Mouse (Mus musculus) adrenal gland, adult 18-20 months (tissue): ENCODE measurements around the gene Trim31. TPM values are rescaled to one million over a fixed set of nuclear protein-coding genes. Genes with fewer than 3 reads are reported as not detected.
A peak's percentile ranks its signal among the peaks of the same experiment; 100 is the strongest.

Experiments used
- DNase-seq, 2 experiments: peaks; one replicate each; pipeline ENCODE4 v3.0.0; 2021 to 2022; ENCODE audit warnings: low spot score in 2 of 2
- total RNA-seq, 2 experiments: library from RNA; stranded (reverse); gene quantifications; 1 replicate in 1 of 2; 2 replicates in 1 of 2; pipeline ENCODE4 v1.2.3; 2021

The Trim31 gene
- total RNA-seq, 2 experiments from 2014 or later, result not detected

DNA sequence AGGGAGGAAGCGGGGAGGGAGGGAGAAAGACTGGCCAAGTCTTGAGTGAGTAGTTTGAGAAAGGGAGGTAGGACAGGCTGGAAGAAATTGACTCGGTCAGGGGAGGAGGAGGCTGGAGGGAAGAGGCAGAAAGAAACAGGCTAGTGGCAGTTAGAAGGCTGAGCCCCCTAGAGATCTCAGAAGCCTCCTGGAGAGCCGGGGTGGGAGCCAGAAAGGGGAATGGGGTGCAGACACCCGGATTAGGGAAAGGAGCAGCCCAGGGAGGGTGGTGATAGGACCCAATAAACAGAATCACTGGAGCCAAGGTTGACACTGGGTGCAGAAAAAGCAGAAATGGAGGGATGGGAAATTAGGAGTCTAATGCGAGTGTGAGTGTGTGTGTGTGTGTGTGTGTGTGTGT lies 45.8 kb downstream of the Trim31 start:
- no peak for DNase-seq

DNA sequence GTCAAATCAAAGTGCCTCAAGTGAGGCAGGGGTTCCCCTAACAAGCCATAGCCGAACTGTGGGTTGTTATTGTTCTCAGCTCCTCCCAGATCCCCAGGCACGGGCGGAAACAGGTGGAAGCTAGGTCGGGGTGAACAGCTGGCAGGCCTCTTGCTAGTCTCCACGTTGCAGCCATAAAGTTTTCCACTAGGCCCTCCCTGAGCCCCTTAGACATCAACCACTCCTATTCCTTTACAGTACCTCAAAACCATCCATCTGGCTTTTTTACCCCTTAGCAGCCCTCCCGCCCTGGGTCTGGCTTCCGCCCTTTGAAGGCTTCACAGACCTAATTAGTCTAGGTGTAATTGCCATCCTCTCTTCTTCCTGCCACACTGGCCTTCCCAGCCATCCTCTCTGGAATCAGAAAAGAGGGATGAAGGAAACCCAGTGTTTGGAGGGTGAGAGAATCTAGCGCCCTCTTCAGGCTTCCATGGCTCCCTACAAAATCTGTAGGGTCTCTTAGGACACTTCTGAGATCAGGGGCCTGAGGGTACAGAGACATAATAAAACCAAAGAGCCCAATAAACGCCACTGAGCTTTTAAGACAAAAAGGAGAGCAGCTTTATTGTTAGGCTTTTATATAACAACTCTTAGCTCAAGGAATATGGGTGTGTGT lies 46.3 kb downstream of the Trim31 start:
- DNase-seq, result no peak

DNA sequence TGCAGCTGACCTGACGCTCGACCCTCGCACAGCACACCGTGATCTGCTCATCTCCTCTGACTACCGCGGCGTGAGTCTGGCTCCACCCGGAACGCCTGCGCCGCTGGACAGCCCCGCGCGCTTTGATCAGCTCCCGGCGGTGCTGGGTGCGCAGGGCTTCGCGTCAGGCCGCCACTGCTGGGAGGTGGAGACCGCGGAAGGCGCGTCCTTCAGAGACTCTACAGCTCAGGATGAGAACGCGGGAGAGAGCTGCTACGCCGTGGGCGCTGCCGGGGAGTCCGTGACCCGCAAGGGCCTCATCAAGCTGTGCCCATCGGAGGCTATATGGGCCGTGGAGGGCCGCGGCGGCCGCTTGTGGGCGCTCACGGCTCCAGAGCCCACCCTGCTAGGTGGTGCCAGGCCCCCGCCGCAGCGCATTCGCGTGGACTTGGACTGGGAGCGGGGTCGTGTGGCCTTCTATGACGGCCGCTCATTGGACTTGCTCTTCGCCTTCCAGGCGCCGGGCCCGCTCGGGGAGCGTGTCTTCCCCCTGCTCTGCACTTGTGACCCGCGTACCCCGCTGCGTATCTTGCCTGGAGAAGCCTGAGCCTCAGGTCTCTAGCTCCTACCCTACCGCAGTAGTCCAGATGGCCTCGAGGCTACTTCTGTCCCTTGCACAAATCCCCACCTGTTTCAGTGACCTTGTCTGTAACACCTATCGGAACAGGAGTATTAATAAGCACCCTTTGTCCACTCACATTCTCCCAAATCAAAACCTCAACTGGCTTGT lies 49.3 kb downstream of the Trim31 start:
- peak; percentile 64 to 69 for DNase-seq

DNA sequence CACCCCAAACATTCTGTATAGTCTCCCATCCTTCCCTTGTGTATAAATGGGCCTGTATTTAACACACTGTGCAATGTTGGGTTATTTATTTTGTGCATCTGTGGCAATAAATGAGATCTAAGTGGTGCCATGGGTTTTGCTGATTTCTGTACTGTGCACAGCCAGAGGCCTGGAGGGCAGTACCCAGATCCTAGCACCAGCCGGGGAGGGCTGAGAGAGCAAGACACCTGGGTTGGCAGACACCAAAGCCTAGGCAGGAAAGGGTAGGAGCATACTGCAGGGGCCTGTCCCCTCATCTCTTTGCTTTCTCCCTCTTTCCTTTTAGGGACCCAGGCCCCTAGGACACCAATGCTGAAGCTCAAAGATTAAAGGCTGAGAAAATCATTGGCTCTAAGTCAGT lies 50.4 kb downstream of the Trim31 start:
- no peak for DNase-seq

DNA sequence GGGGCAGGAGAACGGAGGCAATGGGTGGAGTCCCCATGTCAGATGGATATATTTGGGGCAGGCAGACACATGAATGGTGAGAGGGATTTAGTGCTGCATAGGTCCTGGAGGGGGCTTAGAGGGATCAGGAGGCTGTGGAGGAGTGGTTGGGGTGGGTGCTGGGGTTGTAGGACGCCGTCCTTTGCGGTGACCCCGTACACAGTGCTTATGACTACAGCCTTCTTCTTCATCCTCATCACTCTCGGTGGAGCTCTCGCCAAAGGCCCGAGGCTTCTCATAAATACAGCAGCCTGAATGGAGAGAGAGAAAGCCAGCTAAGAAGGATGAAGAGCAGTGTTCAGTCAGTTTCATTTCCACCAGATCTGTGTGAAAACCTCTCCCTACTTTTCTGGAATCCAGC lies 51.3 kb downstream of the Trim31 start:
- DNase-seq, result no peak

DNA sequence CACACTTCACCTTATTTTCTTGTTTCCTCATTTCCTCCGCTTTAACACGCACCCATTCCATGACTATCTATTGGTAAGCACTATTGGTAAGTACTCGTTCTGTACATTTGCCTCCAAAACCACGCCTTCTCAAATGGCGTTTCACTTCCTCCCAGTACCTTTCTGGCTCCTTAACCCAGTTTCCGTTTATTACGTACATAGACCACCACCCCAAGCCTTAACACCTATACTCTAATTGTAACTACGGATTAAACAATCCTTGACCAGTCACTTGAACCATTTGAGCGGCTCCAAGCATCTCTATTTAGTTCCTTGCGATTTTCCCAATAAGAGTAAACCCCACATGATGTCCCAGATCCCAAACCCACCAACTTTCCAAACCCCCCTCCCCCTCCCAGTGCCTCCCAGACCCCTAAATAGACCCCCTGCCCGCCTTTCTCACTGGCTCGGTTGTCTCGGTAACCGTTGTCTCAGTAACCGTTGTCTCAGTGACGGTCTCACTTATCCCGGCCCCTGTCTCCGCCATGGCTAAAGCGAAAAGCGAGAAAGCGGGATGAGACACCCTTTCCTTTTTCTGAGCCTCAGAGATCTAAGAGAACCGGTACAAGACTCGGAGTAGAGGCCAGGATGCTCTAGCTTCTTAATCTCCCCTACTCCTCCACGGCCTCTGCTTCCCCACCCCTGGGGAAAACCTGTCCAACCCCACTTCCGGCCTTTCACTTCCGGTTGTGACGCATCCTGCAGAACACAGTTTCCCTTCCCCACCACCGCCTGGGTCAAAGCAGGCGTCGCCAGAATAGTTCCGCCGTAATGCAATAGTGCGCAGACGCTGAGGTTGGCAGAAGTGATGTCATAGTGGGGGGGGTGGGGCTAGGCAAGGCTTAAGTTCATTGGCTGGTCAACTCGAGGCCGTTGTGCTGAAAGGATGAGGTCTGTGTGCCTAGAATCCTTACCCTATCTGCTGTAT lies 53.3 kb downstream of the Trim31 start, which contains the start of gene Ppp1r11:
Gene Ppp1r11 (minus strand): TSS at position 761 of the 967 bp plus-strand sequence.
- DNase-seq, result peak; percentile 88 to 89

DNA sequence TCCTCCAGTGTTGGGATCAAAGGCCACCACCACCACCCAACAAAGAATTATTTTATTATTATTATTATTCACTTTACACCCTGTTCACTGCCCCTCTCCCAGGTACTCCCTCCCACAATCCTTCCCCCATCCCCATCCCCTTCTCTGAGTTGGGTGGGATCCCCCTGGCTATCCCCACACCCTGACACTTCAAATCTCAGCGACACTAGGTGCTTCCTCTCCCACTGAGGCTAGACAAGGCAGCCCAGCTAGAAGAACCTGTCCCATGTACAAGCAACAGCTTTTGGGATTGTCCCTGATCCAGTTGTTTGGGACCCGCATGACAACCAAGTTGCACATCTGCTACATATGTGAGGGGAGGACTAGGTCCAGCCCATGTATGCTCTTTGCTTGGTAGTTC lies 54.7 kb downstream of the Trim31 start:
- no peak for DNase-seq

DNA sequence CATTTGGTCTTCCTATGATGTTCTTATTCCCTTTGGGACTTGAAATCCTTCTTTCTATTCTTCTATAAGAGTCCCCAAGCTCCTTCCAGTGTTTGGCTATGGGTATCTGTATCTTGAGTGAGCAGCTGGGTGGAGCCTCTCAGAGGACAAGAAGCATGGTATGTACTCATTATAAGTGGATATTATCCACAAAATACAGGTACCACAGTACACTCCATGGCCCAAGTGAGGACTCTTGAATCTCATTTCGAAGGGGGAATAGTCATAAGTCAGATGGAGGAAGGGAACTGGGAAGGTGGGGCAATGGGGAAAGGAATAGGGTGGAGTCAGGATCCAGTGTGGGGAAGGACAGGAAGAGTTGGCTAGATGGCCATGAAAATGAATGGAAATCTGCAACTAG lies 55.1 kb downstream of the Trim31 start:
- no peak for DNase-seq

DNA sequence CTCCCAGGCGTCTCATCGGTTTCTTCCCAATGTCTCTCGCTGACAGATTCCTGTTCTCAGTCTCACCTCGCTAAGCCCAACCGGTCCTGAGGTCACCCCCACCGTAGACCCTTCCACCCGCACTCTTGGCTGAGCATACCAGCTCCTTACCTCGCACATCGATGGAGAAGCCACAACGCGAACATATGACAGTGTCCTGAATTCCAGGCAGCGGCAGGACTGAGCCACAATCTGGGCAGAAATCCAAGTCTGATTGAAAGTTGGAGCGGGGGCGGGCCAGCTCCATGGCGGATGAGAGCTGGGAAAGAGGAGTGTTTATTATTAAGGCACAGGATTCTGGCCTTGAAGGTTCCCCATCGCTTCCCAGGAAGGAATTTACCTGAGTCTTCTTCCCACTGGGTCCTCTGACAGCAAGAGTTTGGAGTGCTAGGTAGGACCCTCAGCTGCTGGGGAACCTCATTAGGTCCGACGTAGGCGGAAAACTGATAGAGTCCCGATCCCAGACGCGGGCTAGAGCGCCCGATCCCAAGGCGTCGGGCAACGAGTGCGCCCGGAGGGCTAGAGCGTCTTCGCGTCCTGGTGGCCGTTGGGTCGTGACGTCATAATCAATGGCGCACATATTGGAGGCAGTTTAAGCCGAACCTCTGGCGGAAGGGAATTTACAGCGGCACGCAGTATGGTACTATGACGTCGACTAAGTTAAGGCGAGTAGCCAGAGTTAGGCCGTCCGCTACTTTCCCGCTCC lies 60.3 kb downstream of the Trim31 start, which contains the start of the genes Znrd1 and Znrd1as:
Gene Znrd1 (minus strand): TSS at position 561 of the 745 bp plus-strand sequence.
Gene Znrd1as (plus strand): TSS at position 594 of the 745 bp plus-strand sequence.
- DNase-seq, result peak; percentile 83 to 88

DNA sequence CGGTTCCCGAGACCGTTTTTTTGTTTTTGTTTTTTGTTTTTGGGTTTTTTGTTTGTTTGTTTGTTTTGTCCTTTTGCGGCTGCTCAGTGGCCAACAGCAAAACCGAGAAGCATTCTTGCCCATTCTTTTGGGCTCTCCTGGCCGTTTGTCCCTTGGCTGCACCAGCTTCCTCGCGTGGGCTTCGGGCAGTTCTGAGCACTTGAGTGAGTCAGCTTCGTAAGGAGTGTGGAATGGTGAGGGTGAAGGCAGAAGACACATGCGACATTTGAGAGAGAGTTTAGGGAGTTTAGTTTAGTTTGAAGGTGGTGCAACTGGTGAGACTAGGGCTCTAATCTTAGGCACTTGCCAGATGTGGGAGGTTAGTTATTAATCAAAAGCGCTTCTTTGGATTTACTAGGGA lies 61.0 kb downstream of the Trim31 start:
- DNase-seq, result no peak

Other genes starting within 250 kb of the Trim31 start
- gene H2-M1, start 225.9 kb upstream of the Trim31 start, total RNA-seq, result not detected
- not detected for gene H2-M10.5, start 125.2 kb upstream of the Trim31 start, total RNA-seq
- not detected for gene H2-M10.6, start 85.9 kb upstream of the Trim31 start, total RNA-seq
- gene Trim26, start 61.0 kb upstream of the Trim31 start, total RNA-seq, result 10 to 100 TPM; 45.1 to 49.8 TPM
- gene Trim15, start 30.9 kb upstream of the Trim31 start, total RNA-seq, result not detected
- gene Trim10, start 28.5 kb upstream of the Trim31 start, total RNA-seq, result under 1 TPM in 1 of 2 experiments, not detected in 1; 0.22 TPM
- under 1 TPM; 0.26 to 0.53 TPM for gene Trim40, start 8.0 kb upstream of the Trim31 start, total RNA-seq
- under 1 TPM; 0.61 to 0.86 TPM for gene Rnf39, start 44.8 kb downstream of the Trim31 start, total RNA-seq
- gene Ppp1r11, start 53.6 kb downstream of the Trim31 start, total RNA-seq, result 100 to 1,000 TPM in 1 of 2 experiments, 10 to 100 TPM in 1; 84.2 to 100 TPM
- gene Znrd1, start 60.4 kb downstream of the Trim31 start, total RNA-seq, result 10 to 100 TPM; 45.3 to 50.7 TPM
- gene Znrd1as, start 60.5 kb downstream of the Trim31 start, total RNA-seq, result 10 to 100 TPM; 12.4 to 13.3 TPM
- not detected for gene 2410137M14Rik, start 83.1 kb downstream of the Trim31 start, total RNA-seq
- not detected for gene H2-M5, start 91.4 kb downstream of the Trim31 start, total RNA-seq
- 1 to 10 TPM; 2.5 to 3.5 TPM for gene Zfp57, start 103.0 kb downstream of the Trim31 start, total RNA-seq
- not detected for gene Mog, start 125.3 kb downstream of the Trim31 start, total RNA-seq
- 10 to 100 TPM; 23.3 to 28.6 TPM for gene Gabbr1, start 147.8 kb downstream of the Trim31 start, total RNA-seq
- gene Olfr90, start 190.4 kb downstream of the Trim31 start, total RNA-seq, result not detected
- not detected for gene Olfr91, start 200.2 kb downstream of the Trim31 start, total RNA-seq
- gene Olfr92, start 222.0 kb downstream of the Trim31 start, total RNA-seq, result not detected